Mouse (Mus musculus): ENCODE data around the gene Alx1. TPM values are rescaled to one million over a fixed set of nuclear protein-coding genes. Genes with fewer than 3 reads are reported as not detected.

Alx1 gene
- 0.11 TPM in 1 of 2 replicates, not detected in the other for polyA plus RNA-seq (2014; fragmentation: Nextera tagmentation; extraction: Ambion mirVana)

GRCm38 (mm10) chr10:103029730-103030490 lies at the start of gene Alx1:
Gene Alx1, minus strand, starts transcription at chr10:103030215.
- 1% methylated on average over 32 of the region's 32 CpGs for WGBS
- no peak within 1 kb of the TSS for H3K4me2 ChIP-seq (ENCODE audit: low read length)
- 0 out of 2 replicates have a peak within 1 kb of the TSS, but pooled peaks have one; percentile 34 for H3K4me3 ChIP-seq (ENCODE audit: low read depth, low read length)

GRCm38 (mm10) chr10:103049593-103049992 lies 19.6 kb upstream of the Alx1 start:
- Histone ChIP-seq H3K36me3 (ENCODE audit: control insufficient read depth, insufficient read depth, low read length) (no peaks in the 10 kb centered on the region), H3K4me1 (replicated peaks; ENCODE audit: control insufficient read depth, insufficient read depth, low read length) (no peaks in the 10 kb centered on the region), H3K9ac (ENCODE audit: low read length) (no peak overlapping the region), H3K9me3 (ENCODE audit: control insufficient read depth, low read length) (no peaks in the 10 kb centered on the region), H3K4me2 (ENCODE audit: low read length) (no peak overlapping the region), H3K27me3 (replicated peaks; ENCODE audit: control insufficient read depth, insufficient read depth, low read length) (no peaks in the 10 kb centered on the region), H3K4me3 (ENCODE audit: low read depth, low read length) (no peak overlapping the region), H3K27ac (ENCODE audit: low read depth) (no peak overlapping the region)
- DNase-seq (ENCODE audit: low spot score) (no peak), ATAC-seq (replicated peaks; ENCODE audit: low FRiP score, low TSS enrichment, low read depth) (no peak)
- WGBS = 83% methylated on average over 2 of the region's 2 CpGs

More at GRCm38 (mm10) chr10:103029730-103030490, at the start of gene Alx1:
- DNase-seq (ENCODE audit: low spot score) = peak; percentile 70
- H3K9ac ChIP-seq (ENCODE audit: low read length) = no peak within 1 kb of the TSS
- H3K9me3 ChIP-seq (ENCODE audit: control insufficient read depth, low read length) = no peaks in the 10 kb centered on the region
- no peaks in the 10 kb centered on the region for H3K36me3 ChIP-seq (ENCODE audit: control insufficient read depth, insufficient read depth, low read length)
- H3K27ac ChIP-seq (ENCODE audit: low read depth) = no peak within 1 kb of the TSS
- H3K27me3 ChIP-seq (replicated peaks; ENCODE audit: control insufficient read depth, insufficient read depth, low read length) = peaks cover 93% of the 10 kb centered on the region
- no peak for ATAC-seq (replicated peaks; ENCODE audit: low FRiP score, low TSS enrichment, low read depth)
- peaks cover 10% of the 10 kb centered on the region; the same call in 1 of the 2 replicates for H3K4me1 ChIP-seq (replicated peaks; ENCODE audit: control insufficient read depth, insufficient read depth, low read length)

- Histone ChIP-seq H3K36me3 (ENCODE audit: control insufficient read depth, insufficient read depth, low read length) (no peaks in the 10 kb centered on the region), H3K4me2 (ENCODE audit: low read length) (no peak overlapping the region), H3K4me1 (replicated peaks; ENCODE audit: control insufficient read depth, insufficient read depth, low read length) (no peaks in the 10 kb centered on the region), H3K27ac (ENCODE audit: low read depth) (no peak overlapping the region), H3K4me3 (ENCODE audit: low read depth, low read length) (no peak overlapping the region), H3K9ac (ENCODE audit: low read length) (no peak overlapping the region), H3K27me3 (replicated peaks; ENCODE audit: control insufficient read depth, insufficient read depth, low read length) (no peaks in the 10 kb centered on the region), H3K9me3 (ENCODE audit: control insufficient read depth, low read length) (no peaks in the 10 kb centered on the region)
- 48% methylated on average over 3 of the region's 3 CpGs for WGBS
- DNase-seq (ENCODE audit: low spot score) (no peak), ATAC-seq (replicated peaks; ENCODE audit: low FRiP score, low TSS enrichment, low read depth) (no peak)
Measured at GRCm38 (mm10) chr10:103046623-103047022, 16.6 kb upstream of the Alx1 start.

- Histone ChIP-seq H3K27ac (ENCODE audit: low read depth) (no peak overlapping the region), H3K27me3 (replicated peaks; ENCODE audit: control insufficient read depth, insufficient read depth, low read length) (no peaks in the 10 kb centered on the region), H3K9ac (ENCODE audit: low read length) (no peak overlapping the region), H3K9me3 (ENCODE audit: control insufficient read depth, low read length) (no peaks in the 10 kb centered on the region), H3K4me2 (ENCODE audit: low read length) (no peak overlapping the region), H3K36me3 (ENCODE audit: control insufficient read depth, insufficient read depth, low read length) (no peaks in the 10 kb centered on the region), H3K4me3 (ENCODE audit: low read depth, low read length) (no peak overlapping the region), H3K4me1 (replicated peaks; ENCODE audit: control insufficient read depth, insufficient read depth, low read length) (no peaks in the 10 kb centered on the region)
- 55% methylated on average over 2 of the region's 2 CpGs for WGBS
- DNase-seq (ENCODE audit: low spot score) (no peak), ATAC-seq (replicated peaks; ENCODE audit: low FRiP score, low TSS enrichment, low read depth) (no peak)
Measured at GRCm38 (mm10) chr10:103045019-103045418, 15.0 kb upstream of the Alx1 start.

GRCm38 (mm10) chr10:103035002-103035640 lies 5.1 kb upstream of the Alx1 start:
- no peak overlapping the region for H3K9ac ChIP-seq (ENCODE audit: low read length)

GRCm38 (mm10) chr10:103030931-103031330 lies 916 bp upstream of the Alx1 start:
- H3K4me3 ChIP-seq (ENCODE audit: low read depth, low read length) = no peak overlapping the region
- H3K4me2 ChIP-seq (ENCODE audit: low read length) = no peak overlapping the region

More at GRCm38 (mm10) chr10:103035002-103035640, 5.1 kb upstream of the Alx1 start:
- Histone ChIP-seq H3K36me3 (ENCODE audit: control insufficient read depth, insufficient read depth, low read length) (no peaks in the 10 kb centered on the region), H3K4me2 (ENCODE audit: low read length) (no peak overlapping the region), H3K27me3 (replicated peaks; ENCODE audit: control insufficient read depth, insufficient read depth, low read length) (peaks cover 72% of the 10 kb centered on the region), H3K27ac (ENCODE audit: low read depth) (no peak overlapping the region), H3K4me3 (ENCODE audit: low read depth, low read length) (no peak overlapping the region), H3K9me3 (ENCODE audit: control insufficient read depth, low read length) (no peaks in the 10 kb centered on the region), H3K4me1 (replicated peaks; ENCODE audit: control insufficient read depth, insufficient read depth, low read length) (no peaks in the 10 kb centered on the region)
- no peak for DNase-seq (ENCODE audit: low spot score)
- no peak for ATAC-seq (replicated peaks; ENCODE audit: low FRiP score, low TSS enrichment, low read depth)
- 2% methylated on average over 14 of the region's 14 CpGs for WGBS

GRCm38 (mm10) chr10:103029132-103029729 lies 784 bp downstream of the Alx1 start:
- peaks cover 87% of the 10 kb centered on the region for H3K27me3 ChIP-seq (replicated peaks; ENCODE audit: control insufficient read depth, insufficient read depth, low read length)
- WGBS = 1% methylated on average over 23 of the region's 23 CpGs
- H3K4me3 ChIP-seq (ENCODE audit: low read depth, low read length) = peak overlapping the region; percentile 34; the same call in 1 of the 2 replicates
- no peak overlapping the region for H3K27ac ChIP-seq (ENCODE audit: low read depth)
- H3K36me3 ChIP-seq (ENCODE audit: control insufficient read depth, insufficient read depth, low read length) = no peaks in the 10 kb centered on the region
- peak overlapping the region; percentile 51; the same call in 1 of the 2 replicates for H3K4me2 ChIP-seq (ENCODE audit: low read length)
- peaks cover 10% of the 10 kb centered on the region; the same call in 1 of the 2 replicates for H3K4me1 ChIP-seq (replicated peaks; ENCODE audit: control insufficient read depth, insufficient read depth, low read length)
- DNase-seq (ENCODE audit: low spot score) = peak; percentile 65
- H3K9ac ChIP-seq (ENCODE audit: low read length) = no peak overlapping the region
- H3K9me3 ChIP-seq (ENCODE audit: control insufficient read depth, low read length) = no peaks in the 10 kb centered on the region
- no peak for ATAC-seq (replicated peaks; ENCODE audit: low FRiP score, low TSS enrichment, low read depth)

More at GRCm38 (mm10) chr10:103030931-103031330, 916 bp upstream of the Alx1 start:
- H3K36me3 ChIP-seq (ENCODE audit: control insufficient read depth, insufficient read depth, low read length) = no peaks in the 10 kb centered on the region
- no peaks in the 10 kb centered on the region for H3K9me3 ChIP-seq (ENCODE audit: control insufficient read depth, low read length)
- H3K4me1 ChIP-seq (replicated peaks; ENCODE audit: control insufficient read depth, insufficient read depth, low read length) = peaks cover 10% of the 10 kb centered on the region; the same call in 1 of the 2 replicates
- 3% methylated on average over 11 of the region's 11 CpGs for WGBS
- H3K27me3 ChIP-seq (replicated peaks; ENCODE audit: control insufficient read depth, insufficient read depth, low read length) = peaks cover 93% of the 10 kb centered on the region
- no peak for DNase-seq (ENCODE audit: low spot score)
- no peak overlapping the region for H3K27ac ChIP-seq (ENCODE audit: low read depth)
- no peak for ATAC-seq (replicated peaks; ENCODE audit: low FRiP score, low TSS enrichment, low read depth)
- no peak overlapping the region for H3K9ac ChIP-seq (ENCODE audit: low read length)

- H3K4me3 ChIP-seq (ENCODE audit: low read depth, low read length) = peak overlapping the region; percentile 34
- peaks cover 88% of the 10 kb centered on the region for H3K27me3 ChIP-seq (replicated peaks; ENCODE audit: control insufficient read depth, insufficient read depth, low read length)
- no peaks in the 10 kb centered on the region for H3K9me3 ChIP-seq (ENCODE audit: control insufficient read depth, low read length)
- peaks cover 10% of the 10 kb centered on the region; the same call in 1 of the 2 replicates for H3K4me1 ChIP-seq (replicated peaks; ENCODE audit: control insufficient read depth, insufficient read depth, low read length)
- no peaks in the 10 kb centered on the region for H3K36me3 ChIP-seq (ENCODE audit: control insufficient read depth, insufficient read depth, low read length)
- DNase-seq (ENCODE audit: low spot score) = peak; percentile 82
- ATAC-seq (replicated peaks; ENCODE audit: low FRiP score, low TSS enrichment, low read depth) = peak; percentile 53
- WGBS = under 1% methylated on average over 49 of the region's 50 CpGs
- no peak overlapping the region for H3K9ac ChIP-seq (ENCODE audit: low read length)
- H3K27ac ChIP-seq (ENCODE audit: low read depth) = no peak overlapping the region
- peak overlapping the region; percentile 51 for H3K4me2 ChIP-seq (ENCODE audit: low read length)
Measured at GRCm38 (mm10) chr10:103028253-103029131, 1.5 kb downstream of the Alx1 start.

All from intestine, embryonic 14.5 days (tissue).